Mouse (Mus musculus) limb, embryonic 14.5 days (tissue): ENCODE data around the gene Tsga10. TPM values are rescaled to one million over a fixed set of nuclear protein-coding genes. Genes with fewer than 3 reads are reported as not detected.

Experiments used
- ATAC-seq: fragments of 200-750 bp; cut with Nextera tagmentation; 2 replicates; pipeline ENCODE4 v1.8.0; 2017; ENCODE audit warnings: low read depth, moderate number of reproducible peaks, moderate TSS enrichment; ENCODE audit not compliant: low FRiP score
- DNase-seq: peaks from one replicate; pipeline ENCODE4 v3.0.0-alpha.2; 2015; ENCODE audit warnings: low spot score
- H3K27ac ChIP-seq: fragments of 300-500 bp; sonication (generic); replicated peaks from 2 replicates; pipeline ENCODE4 v1.5.1; 2014; ENCODE audit warnings: low read depth, mild to moderate bottlenecking, low read length, moderate library complexity, mixed read lengths
- H3K27me3 ChIP-seq: fragments of 300-500 bp; sonication (generic); 2 replicates; pipeline ENCODE4 v1.6.1; 2014; ENCODE audit warnings: low read length, mixed read lengths; ENCODE audit not compliant: control insufficient read depth, insufficient read depth
- H3K36me3 ChIP-seq: fragments of 300-500 bp; sonication (generic); 2 replicates; pipeline ENCODE4 v1.6.1; 2014; ENCODE audit warnings: mild to moderate bottlenecking, low read length, moderate library complexity, mixed read lengths; ENCODE audit not compliant: control insufficient read depth, insufficient read depth
- H3K4me1 ChIP-seq: fragments of 300-500 bp; sonication (generic); 2 replicates; pipeline ENCODE4 v1.6.1; 2014; ENCODE audit warnings: antibody characterized with exemption, low read length, mixed read lengths; ENCODE audit not compliant: control insufficient read depth, insufficient read depth
- H3K4me2 ChIP-seq: fragments of 300-500 bp; sonication (generic); replicated peaks from 2 replicates; pipeline ENCODE4 v1.6.1; 2014; ENCODE audit warnings: low read depth, mild to moderate bottlenecking, low read length, moderate library complexity; ENCODE audit not compliant: severe bottlenecking
- H3K4me3 ChIP-seq: fragments of 300-500 bp; sonication (generic); replicated peaks from 2 replicates; pipeline ENCODE4 v1.5.1; 2014; ENCODE audit warnings: low read length
- H3K9ac ChIP-seq: fragments of 300-500 bp; sonication (generic); 2 replicates; pipeline ENCODE4 v1.6.1; 2014; ENCODE audit warnings: mild to moderate bottlenecking, low read depth, low read length, moderate library complexity; ENCODE audit not compliant: severe bottlenecking
- H3K9me3 ChIP-seq: fragments of 300-500 bp; sonication (generic); 2 replicates; pipeline ENCODE4 v1.6.1; 2016; ENCODE audit warnings: low read length; ENCODE audit not compliant: control insufficient read depth
- POLR2A ChIP-seq: fragments of 200-500 bp; IDR thresholded peaks from 2 replicates; pipeline ENCODE4 v1.8.0; 2012; ENCODE audit warnings: inconsistent platforms, mild to moderate bottlenecking, moderate library complexity, borderline replicate concordance; ENCODE audit not compliant: insufficient read depth, insufficient read length; ENCODE audit errors: extremely low read depth
- WGBS: fragments of 180-500 bp; shearing (Covaris S2); extraction: QIAGEN DNeasy Blood & Tissue Kit; methylation state at CpG from one replicate; pipeline ENCODE4 v1.1.7; 2014; 5-methylcytosine and 5-hydroxymethylcytosine counted together
- polyA plus RNA-seq, 2 experiments: library from polyadenylated mRNA; depleted of rRNA in 1 of 2; stranded (reverse) in 1 of 2; unstranded in 1 of 2; fragments of >200 nt; fragmentation: Nextera tagmentation in 1 of 2; extraction: Ambion mirVana in 1 of 2; gene quantifications; 2 replicates each; pipeline versions ENCODE4 v1.2.1 to v1.2.3; 2012 to 2014

Tsga10 gene
- polyA plus RNA-seq, 2 experiments: 4.9 to 6.1 TPM

GRCm38 (mm10) chr1:37711082-37711481 is 155.1 kb downstream of the Tsga10 start:
- no peaks in the 10 kb centered on the region for H3K4me1 ChIP-seq

GRCm38 (mm10) chr1:37709736-37710135 is 156.5 kb downstream of the Tsga10 start:
- no peaks in the 10 kb centered on the region for H3K9me3 ChIP-seq
- H3K27ac ChIP-seq: no peak overlapping the region
- no peak for TF ChIP-seq POLR2A
- no peak overlapping the region for H3K4me2 ChIP-seq
- WGBS: 79% methylated on average over 8 of the region's 8 CpGs
- H3K36me3 ChIP-seq: no peaks in the 10 kb centered on the region
- no peaks in the 10 kb centered on the region for H3K27me3 ChIP-seq
- ATAC-seq: no peak
- no peak for DNase-seq
- no peak overlapping the region for H3K9ac ChIP-seq
- H3K4me3 ChIP-seq: no peak overlapping the region
- no peaks in the 10 kb centered on the region for H3K4me1 ChIP-seq

More at GRCm38 (mm10) chr1:37711082-37711481, 155.1 kb downstream of the Tsga10 start:
- no peak for ATAC-seq
- Histone ChIP-seq H3K27me3 (no peaks in the 10 kb centered on the region), H3K9ac (no peak overlapping the region), H3K4me3 (no peak overlapping the region), H3K36me3 (no peaks in the 10 kb centered on the region), H3K27ac (no peak overlapping the region), H3K9me3 (no peaks in the 10 kb centered on the region), H3K4me2 (no peak overlapping the region)
- 93% methylated on average over 5 of the region's 5 CpGs for WGBS
- no peak for DNase-seq
- TF ChIP-seq POLR2A: no peak

GRCm38 (mm10) chr1:37708270-37708955 is 157.8 kb downstream of the Tsga10 start:
- WGBS: 93% methylated on average over 6 of the region's 6 CpGs
- no peak overlapping the region for H3K27ac ChIP-seq
- no peaks in the 10 kb centered on the region for H3K9me3 ChIP-seq
- no peak overlapping the region for H3K4me2 ChIP-seq
- DNase-seq: no peak
- H3K4me3 ChIP-seq: no peak overlapping the region
- no peak overlapping the region for H3K9ac ChIP-seq
- no peaks in the 10 kb centered on the region for H3K4me1 ChIP-seq
- no peaks in the 10 kb centered on the region for H3K27me3 ChIP-seq
- ATAC-seq: no peak
- TF ChIP-seq POLR2A: no peak
- H3K36me3 ChIP-seq: no peaks in the 10 kb centered on the region

Other genes starting within 250 kb of the Tsga10 start
- 3.1 and 3.7 TPM in 2 replicates for gene 2010300C02Rik, start 146.3 kb downstream of the Tsga10 start, polyA plus RNA-seq (2012; rRNA removed)
- 4.1 and 4.5 TPM in 2 replicates for gene 2010300C02Rik, start 146.3 kb downstream of the Tsga10 start, polyA plus RNA-seq (2014; fragmentation: Nextera tagmentation; extraction: Ambion mirVana)
- 4.8 and 6.4 TPM in 2 replicates for gene Lipt1, start 5.3 kb upstream of the Tsga10 start, polyA plus RNA-seq (2012; rRNA removed)
- 8.8 and 9.5 TPM in 2 replicates for gene Lipt1, start 5.3 kb upstream of the Tsga10 start, polyA plus RNA-seq (2014; fragmentation: Nextera tagmentation; extraction: Ambion mirVana)
- 22.1 and 30.5 TPM in 2 replicates for gene Mitd1, start 24.0 kb upstream of the Tsga10 start, polyA plus RNA-seq (2012; rRNA removed)
- gene Mitd1, start 24.0 kb upstream of the Tsga10 start, polyA plus RNA-seq (2014; fragmentation: Nextera tagmentation; extraction: Ambion mirVana): 26.8 and 27.6 TPM in 2 replicates
- gene Mrpl30, start 24.0 kb upstream of the Tsga10 start, polyA plus RNA-seq (2012; rRNA removed): 85.0 and 124 TPM in 2 replicates
- gene Mrpl30, start 24.0 kb upstream of the Tsga10 start, polyA plus RNA-seq (2014; fragmentation: Nextera tagmentation; extraction: Ambion mirVana): 270 and 275 TPM in 2 replicates
- not detected in 2 replicates for gene Lyg2, start 50.1 kb upstream of the Tsga10 start, polyA plus RNA-seq (2012; rRNA removed)
- not detected in 2 replicates for gene Lyg2, start 50.1 kb upstream of the Tsga10 start, polyA plus RNA-seq (2014; fragmentation: Nextera tagmentation; extraction: Ambion mirVana)
- not detected in 2 replicates for gene Lyg1, start 91.3 kb upstream of the Tsga10 start, polyA plus RNA-seq (2012; rRNA removed)
- not detected in 2 replicates for gene Lyg1, start 91.3 kb upstream of the Tsga10 start, polyA plus RNA-seq (2014; fragmentation: Nextera tagmentation; extraction: Ambion mirVana)
- gene Txndc9, start 131.5 kb upstream of the Tsga10 start, polyA plus RNA-seq (2012; rRNA removed): 37.8 and 57.8 TPM in 2 replicates
- 129 and 141 TPM in 2 replicates for gene Txndc9, start 131.5 kb upstream of the Tsga10 start, polyA plus RNA-seq (2014; fragmentation: Nextera tagmentation; extraction: Ambion mirVana)
- 24.7 and 35.3 TPM in 2 replicates for gene Eif5b, start 131.6 kb upstream of the Tsga10 start, polyA plus RNA-seq (2012; rRNA removed)
- 28.2 and 28.3 TPM in 2 replicates for gene Eif5b, start 131.6 kb upstream of the Tsga10 start, polyA plus RNA-seq (2014; fragmentation: Nextera tagmentation; extraction: Ambion mirVana)